Mouse (Mus musculus) stomach, postnatal 0 days (tissue): Measurements from ENCODE around the gene B3gnt2.

ENCODE experiments used
- CTCF ChIP-seq: IDR thresholded peaks from 2 replicates; pipeline ENCODE4 v1.5.1; 2016; ENCODE audit warnings: antibody characterized with exemption, low read depth, mild to moderate bottlenecking, moderate library complexity
- EP300 ChIP-seq: optimal IDR thresholded peaks from 2 replicates; pipeline ENCODE3; 2016; ENCODE audit warnings: antibody characterized with exemption

DNA sequence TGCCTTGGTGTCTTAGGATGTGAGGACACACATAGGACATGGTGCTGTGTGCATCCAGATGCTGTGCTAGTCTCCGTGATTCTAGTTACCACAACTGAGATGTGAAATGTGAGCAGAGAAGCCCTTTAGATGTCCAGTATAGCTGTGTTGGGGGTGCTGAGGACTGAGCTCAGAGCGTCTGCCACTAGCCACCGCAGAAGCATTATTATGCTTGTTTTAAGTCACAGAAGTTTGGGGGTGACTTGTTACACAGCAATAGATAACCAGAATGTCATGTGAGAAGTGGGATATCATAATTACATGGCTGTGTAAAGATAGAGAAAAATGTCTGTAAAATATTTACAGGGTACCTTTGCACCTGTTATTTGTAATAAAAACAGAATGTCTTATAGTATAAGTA, 109.2 kb downstream of the B3gnt2 start:
- TF ChIP-seq EP300 (no peak), CTCF (no peak)
